Mouse (Mus musculus) spleen, adult 2 months (tissue): ENCODE data around the gene 1600012H06Rik. TPM values are rescaled to one million over a fixed set of nuclear protein-coding genes. Genes with fewer than 3 reads are reported as not detected.

Source experiments
- polyA plus RNA-seq: library from polyadenylated mRNA; depleted of rRNA; stranded (reverse); fragments of >200 nt; gene quantifications from 2 replicates; pipeline ENCODE4 v1.2.3, GENCODE M21; 2012; rRNA removed

The 1600012H06Rik gene
- polyA plus RNA-seq, 1 experiment: 9.9 TPM

Other genes starting within 250 kb of the 1600012H06Rik start
- 6.4 and 7.4 TPM in 2 replicates for gene Thbs2, start 248.9 kb upstream of the 1600012H06Rik start, polyA plus RNA-seq
- 0.65 and 0.81 TPM in 2 replicates for gene Wdr27, start within 50 bp of the 1600012H06Rik start, polyA plus RNA-seq
- gene Phf10, start 18.1 kb downstream of the 1600012H06Rik start, polyA plus RNA-seq: 9.7 and 10.9 TPM in 2 replicates
- gene 9030025P20Rik, start 35.3 kb downstream of the 1600012H06Rik start, polyA plus RNA-seq: 9.8 and 13.9 TPM in 2 replicates
- gene Gm3417, start 35.6 kb downstream of the 1600012H06Rik start, polyA plus RNA-seq: 0.16 TPM in 1 of 2 replicates, not detected in the other
- gene Gm3435, start 67.0 kb downstream of the 1600012H06Rik start, polyA plus RNA-seq: 0.50 and 0.67 TPM in 2 replicates
- gene Ermard, start 98.0 kb downstream of the 1600012H06Rik start, polyA plus RNA-seq: 32.4 and 43.1 TPM in 2 replicates
- gene Tcte3, start 98.3 kb downstream of the 1600012H06Rik start, polyA plus RNA-seq: not detected in 2 replicates
- gene Gm3448, start 98.4 kb downstream of the 1600012H06Rik start, polyA plus RNA-seq: 0.78 and 0.99 TPM in 2 replicates